Mouse (Mus musculus): ENCODE results near the gene Vat1l. TPM values are rescaled to one million over a fixed set of nuclear protein-coding genes. Genes with fewer than 3 reads are reported as not detected.

Gene Vat1l
- polyA plus RNA-seq, 1 experiment from 2014 or later = 14.8 TPM

DNA sequence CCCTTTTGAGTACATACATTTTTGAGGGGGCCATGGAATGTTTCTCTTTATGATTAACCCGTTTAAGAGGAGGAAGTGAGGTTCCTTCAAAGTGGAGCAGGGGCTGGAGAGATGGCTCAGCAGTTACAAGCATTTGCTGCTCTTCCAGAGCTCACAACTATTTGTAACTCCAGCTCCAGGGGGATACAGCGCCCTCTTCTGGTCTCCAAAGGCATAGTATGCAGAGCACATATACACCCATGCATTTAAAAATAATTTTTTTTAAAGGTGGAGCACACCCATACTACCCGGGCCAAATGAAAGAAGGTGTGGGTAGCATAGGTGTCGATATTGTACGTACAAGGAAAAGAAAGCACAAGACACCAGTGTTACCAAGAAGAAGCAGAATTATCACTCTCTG lies 157.8 kb downstream of the Vat1l start:
- Histone ChIP-seq H3K4me1 (no peaks in the 10 kb centered on the region), H3K27ac (no peak overlapping the region), H3K36me3 (ENCODE audit: poor library complexity, severe bottlenecking) (no peaks in the 10 kb centered on the region), H3K4me3 (no peak overlapping the region), H3K9me3 (replicated peaks) (no peaks in the 10 kb centered on the region), H3K9ac (no peak overlapping the region), H3K27me3 (no peaks in the 10 kb centered on the region), H3K4me2 (no peak overlapping the region)
- WGBS = 68% methylated on average over 5 of the region's 5 CpGs
- ATAC-seq = no peak

DNA sequence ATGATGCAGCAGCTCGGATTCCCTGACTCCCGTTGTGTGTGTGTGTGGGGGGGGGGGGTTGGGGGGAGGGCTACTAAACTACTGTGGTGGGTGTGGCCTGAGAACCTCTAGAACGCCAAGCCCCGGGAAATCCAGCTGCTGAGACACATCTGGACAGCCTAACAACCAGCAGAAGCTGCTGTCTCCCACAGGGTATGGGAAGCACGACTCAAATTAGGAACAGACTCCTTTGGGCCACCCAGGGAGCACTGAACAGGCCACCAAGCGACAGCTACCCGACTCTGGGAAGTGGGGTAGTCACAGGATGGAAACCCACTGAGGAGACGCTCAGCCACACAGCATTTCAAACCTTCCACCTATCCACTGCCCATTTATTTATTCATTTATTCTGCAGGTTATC lies 158.2 kb downstream of the Vat1l start:
- H3K4me1 ChIP-seq = no peaks in the 10 kb centered on the region
- no peak overlapping the region for H3K9ac ChIP-seq
- no peak overlapping the region for H3K27ac ChIP-seq
- no peaks in the 10 kb centered on the region for H3K27me3 ChIP-seq
- no peak for ATAC-seq
- H3K9me3 ChIP-seq (replicated peaks) = no peaks in the 10 kb centered on the region
- H3K36me3 ChIP-seq (ENCODE audit: poor library complexity, severe bottlenecking) = no peaks in the 10 kb centered on the region
- 73% methylated on average over 8 of the region's 8 CpGs for WGBS
- H3K4me3 ChIP-seq = no peak overlapping the region
- H3K4me2 ChIP-seq = no peak overlapping the region

DNA sequence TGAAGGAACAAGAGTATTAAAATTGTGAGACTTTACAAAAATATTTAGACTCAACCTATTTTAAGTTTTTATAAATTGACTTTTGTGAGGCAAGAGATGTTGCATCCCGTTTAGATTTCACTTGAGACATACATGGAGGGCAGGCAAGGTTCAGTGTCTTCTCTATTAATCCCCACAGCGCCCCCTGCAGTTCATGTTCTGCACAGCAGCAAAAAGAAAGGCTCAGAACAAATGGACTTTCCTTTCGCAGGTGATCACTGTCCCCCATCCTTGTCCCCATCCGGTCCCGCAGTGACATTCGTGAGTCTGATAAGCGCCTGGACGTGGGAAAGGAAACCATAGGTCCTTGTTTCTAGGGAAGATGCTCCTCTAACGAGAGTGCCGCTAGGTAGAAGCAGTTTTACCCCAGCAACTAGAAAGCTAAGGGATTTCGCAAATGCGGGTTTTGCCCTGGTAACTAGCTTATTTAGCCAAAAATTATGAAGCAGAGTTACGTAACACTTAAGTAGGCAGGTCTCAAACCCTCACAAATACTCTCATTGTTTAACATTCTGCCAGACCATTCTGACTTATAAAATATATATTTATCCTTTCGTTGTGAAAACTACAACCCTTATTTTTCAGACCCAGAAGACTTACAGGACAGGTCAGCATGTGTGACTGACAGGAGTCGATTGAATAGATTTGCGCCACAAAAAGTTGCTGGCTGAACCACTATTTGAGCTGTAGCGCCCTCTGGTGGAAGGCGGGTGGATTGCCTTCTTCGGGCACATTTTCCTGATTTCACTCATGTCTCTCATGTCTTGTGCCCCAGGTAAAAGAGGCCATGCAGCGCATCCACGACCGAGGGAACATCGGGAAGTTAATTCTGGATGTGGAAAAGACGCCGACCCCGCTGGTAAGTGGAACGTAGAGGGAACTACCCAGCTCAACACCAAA lies 163.9 kb downstream of the Vat1l start:
- Histone ChIP-seq H3K4me2 (peak overlapping the region; percentile 27), H3K36me3 (ENCODE audit: poor library complexity, severe bottlenecking) (peaks cover 6% of the 10 kb centered on the region; the same call in 1 of the 2 replicates), H3K27me3 (no peaks in the 10 kb centered on the region), H3K9ac (no peak overlapping the region), H3K4me3 (no peak overlapping the region), H3K27ac (no peak overlapping the region), H3K4me1 (peaks cover 4% of the 10 kb centered on the region; the same call in 1 of the 2 replicates), H3K9me3 (replicated peaks) (no peaks in the 10 kb centered on the region)
- ATAC-seq = 0 out of 2 replicates have a peak, but pooled peaks have one; percentile 38
- WGBS = 40% methylated on average over 27 of the region's 27 CpGs

DNA sequence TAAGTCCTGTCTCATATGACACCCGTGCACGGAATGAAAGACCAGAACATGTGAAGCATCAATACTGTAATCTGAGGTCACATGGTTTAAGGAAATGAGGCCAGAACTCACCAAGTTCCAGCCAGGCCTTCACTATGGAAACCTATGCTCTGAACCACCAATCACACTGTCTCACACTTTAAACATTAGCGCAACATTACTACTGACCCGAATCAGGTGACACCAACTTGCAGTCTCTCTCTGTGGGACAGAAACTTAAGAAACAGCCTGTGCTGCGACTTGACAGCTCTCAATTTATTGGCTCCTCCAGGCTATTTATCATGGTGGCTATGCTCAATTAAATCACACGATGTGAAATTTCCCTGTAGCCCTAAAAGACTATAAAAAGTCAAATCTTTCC lies 169.0 kb downstream of the Vat1l start:
- Histone ChIP-seq H3K9ac (no peak overlapping the region), H3K36me3 (ENCODE audit: poor library complexity, severe bottlenecking) (peaks cover 6% of the 10 kb centered on the region; the same call in 1 of the 2 replicates), H3K27ac (no peak overlapping the region), H3K4me3 (no peak overlapping the region), H3K4me2 (no peak overlapping the region), H3K9me3 (replicated peaks) (no peaks in the 10 kb centered on the region), H3K4me1 (no peaks in the 10 kb centered on the region), H3K27me3 (no peaks in the 10 kb centered on the region)
- WGBS = 87% methylated on average over 6 of the region's 6 CpGs
- no peak for ATAC-seq

DNA sequence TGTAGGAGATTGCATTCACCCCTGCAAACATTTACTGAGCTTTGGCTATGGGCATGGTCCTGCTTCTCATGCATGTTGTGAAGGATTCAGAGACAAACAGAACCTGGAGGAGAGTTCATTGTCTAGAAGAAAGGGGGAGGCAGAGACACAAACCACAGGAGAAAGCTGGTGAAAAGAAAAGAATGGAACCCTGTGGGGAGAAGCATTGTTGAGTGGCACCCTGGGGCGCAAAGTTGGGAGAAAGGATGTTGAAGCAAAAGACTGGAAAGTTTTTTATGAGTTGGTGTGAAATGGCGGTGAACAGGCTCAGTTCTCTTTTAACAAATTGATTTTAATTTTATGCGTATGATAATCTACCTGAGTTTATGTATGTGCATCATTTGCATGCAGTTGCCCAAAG lies 178.8 kb downstream of the Vat1l start:
- Histone ChIP-seq H3K27ac (no peak overlapping the region), H3K27me3 (no peaks in the 10 kb centered on the region), H3K36me3 (ENCODE audit: poor library complexity, severe bottlenecking) (no peaks in the 10 kb centered on the region), H3K9ac (no peak overlapping the region), H3K4me2 (no peak overlapping the region), H3K9me3 (replicated peaks) (no peaks in the 10 kb centered on the region), H3K4me1 (no peaks in the 10 kb centered on the region), H3K4me3 (no peak overlapping the region)
- no peak for ATAC-seq
- WGBS = 73% methylated on average over 3 of the region's 3 CpGs

DNA sequence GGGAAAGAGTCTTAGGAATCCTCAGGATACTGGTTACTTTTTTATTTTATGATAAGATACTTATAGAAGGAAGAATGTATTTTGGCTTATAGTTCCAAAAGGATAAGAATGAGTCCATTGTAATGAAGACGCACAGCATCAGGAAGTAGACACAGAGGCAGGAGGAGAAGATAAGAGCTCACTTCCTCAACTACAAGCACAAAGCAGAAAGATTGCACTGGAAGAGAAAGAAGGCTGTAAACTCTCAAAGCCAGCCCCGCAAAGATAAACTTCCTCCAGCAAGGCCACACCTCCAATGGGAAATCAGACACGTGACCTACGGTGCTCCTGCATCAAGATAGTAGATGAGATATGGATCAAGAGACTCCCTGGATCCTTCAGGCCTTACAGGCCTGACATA lies 182.1 kb downstream of the Vat1l start:
- H3K27ac ChIP-seq = no peak overlapping the region
- H3K27me3 ChIP-seq = no peaks in the 10 kb centered on the region
- H3K4me3 ChIP-seq = no peak overlapping the region
- H3K36me3 ChIP-seq (ENCODE audit: poor library complexity, severe bottlenecking) = no peaks in the 10 kb centered on the region
- no peak for ATAC-seq
- no peaks in the 10 kb centered on the region for H3K9me3 ChIP-seq (replicated peaks)
- H3K4me1 ChIP-seq = no peaks in the 10 kb centered on the region
- 91% methylated on average over 4 of the region's 4 CpGs for WGBS
- H3K4me2 ChIP-seq = no peak overlapping the region
- H3K9ac ChIP-seq = no peak overlapping the region

DNA sequence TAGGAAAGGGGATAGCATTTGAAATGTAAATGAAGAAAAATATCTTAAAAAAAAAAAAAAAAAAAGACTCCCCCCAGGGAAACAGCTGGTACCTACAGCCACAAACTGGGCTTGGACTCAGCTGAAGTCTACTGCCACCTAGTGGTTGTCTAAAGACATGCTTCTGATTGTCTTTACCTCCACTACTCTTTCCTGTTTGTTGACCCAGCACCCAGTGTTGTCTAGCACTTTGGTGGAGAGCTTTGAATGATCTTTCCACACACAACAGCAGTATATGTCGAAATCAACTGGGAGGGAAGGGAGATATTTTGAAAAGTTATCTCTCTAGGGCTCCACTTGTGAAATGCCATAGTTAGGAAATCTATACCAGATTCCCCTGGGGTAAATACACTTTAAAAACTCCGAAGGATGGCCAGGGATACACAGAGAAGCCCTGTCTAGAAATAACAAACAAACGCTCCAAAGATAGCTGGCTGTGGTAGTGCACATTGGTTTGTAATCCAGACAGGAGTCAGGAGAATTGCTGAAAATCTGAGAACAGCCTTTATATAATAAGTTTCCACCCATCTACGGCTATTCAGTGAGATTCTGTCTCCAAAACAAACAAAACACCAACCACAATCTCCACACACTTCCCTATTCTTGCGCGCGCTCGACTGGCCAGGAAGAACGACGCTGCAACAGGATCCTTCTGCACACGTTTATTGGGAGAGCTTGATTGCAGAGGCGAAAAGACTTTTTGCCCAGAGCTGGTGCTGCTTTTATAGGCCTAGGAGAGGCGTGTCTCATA lies 185.2 kb downstream of the Vat1l start:
- H3K9me3 ChIP-seq (replicated peaks) = no peaks in the 10 kb centered on the region
- no peak for ATAC-seq
- H3K4me1 ChIP-seq = no peaks in the 10 kb centered on the region
- H3K36me3 ChIP-seq (ENCODE audit: poor library complexity, severe bottlenecking) = no peaks in the 10 kb centered on the region
- 90% methylated on average over 12 of the region's 13 CpGs for WGBS
- no peak overlapping the region for H3K9ac ChIP-seq
- no peak overlapping the region for H3K4me2 ChIP-seq
- no peaks in the 10 kb centered on the region for H3K27me3 ChIP-seq
- no peak overlapping the region for H3K27ac ChIP-seq
- no peak overlapping the region for H3K4me3 ChIP-seq

DNA sequence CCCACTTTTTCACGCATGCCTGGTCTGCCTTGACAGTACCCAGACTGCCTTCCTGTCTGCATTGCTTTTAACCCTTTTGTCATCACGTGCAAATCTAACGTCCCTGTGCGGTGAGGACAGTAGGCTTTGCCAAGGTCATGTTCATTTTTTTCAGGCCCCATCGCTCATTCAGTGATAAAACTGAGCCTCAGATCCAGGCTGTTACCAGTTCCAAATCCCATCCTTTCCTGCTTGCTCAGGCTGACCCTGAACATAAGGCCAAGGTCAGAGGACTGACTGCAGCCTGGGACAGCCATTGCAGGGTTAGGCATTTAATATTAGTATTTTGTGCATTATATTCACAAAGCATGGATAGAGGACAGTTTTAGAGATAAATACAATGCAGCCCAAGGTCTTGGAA lies 192.9 kb downstream of the Vat1l start:
- Histone ChIP-seq H3K36me3 (ENCODE audit: poor library complexity, severe bottlenecking) (no peaks in the 10 kb centered on the region), H3K27ac (no peak overlapping the region), H3K4me1 (no peaks in the 10 kb centered on the region; the same call in 1 of the 2 replicates), H3K27me3 (no peaks in the 10 kb centered on the region), H3K9ac (no peak overlapping the region), H3K4me2 (no peak overlapping the region), H3K4me3 (no peak overlapping the region), H3K9me3 (replicated peaks) (no peaks in the 10 kb centered on the region)
- WGBS = 96% methylated on average over 5 of the region's 5 CpGs
- ATAC-seq = no peak

DNA sequence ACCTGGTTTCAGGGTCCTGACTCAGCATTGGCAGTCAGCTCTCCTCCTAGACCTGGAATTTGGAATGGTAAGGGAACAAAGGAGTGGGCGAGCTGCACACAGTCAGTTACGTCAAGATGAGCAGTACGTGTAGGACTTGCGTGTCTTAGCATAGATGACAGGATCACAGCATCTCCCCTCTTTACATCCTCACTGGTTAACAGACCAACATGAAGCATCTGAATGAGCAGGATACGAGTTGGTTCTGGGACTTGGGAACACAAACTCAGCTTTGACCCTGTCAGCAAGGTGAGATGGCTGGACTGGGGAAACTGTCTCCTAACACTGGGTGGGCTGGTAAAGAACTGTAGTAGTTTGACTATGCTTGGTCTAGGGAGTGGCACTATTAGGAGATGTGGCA lies 193.9 kb downstream of the Vat1l start:
- Histone ChIP-seq H3K36me3 (ENCODE audit: poor library complexity, severe bottlenecking) (no peaks in the 10 kb centered on the region), H3K9ac (no peak overlapping the region), H3K4me2 (no peak overlapping the region), H3K4me3 (no peak overlapping the region), H3K27ac (no peak overlapping the region), H3K4me1 (no peaks in the 10 kb centered on the region; the same call in 1 of the 2 replicates), H3K9me3 (replicated peaks) (no peaks in the 10 kb centered on the region), H3K27me3 (no peaks in the 10 kb centered on the region)
- WGBS = 96% methylated on average over 5 of the region's 5 CpGs
- ATAC-seq = no peak

GRCm38 (mm10) chr8:114401679-114402078 lies 196.3 kb downstream of the Vat1l start:
- Histone ChIP-seq H3K4me2 (no peak overlapping the region), H3K27me3 (no peaks in the 10 kb centered on the region), H3K4me1 (no peaks in the 10 kb centered on the region; the same call in 1 of the 2 replicates), H3K4me3 (no peak overlapping the region), H3K27ac (no peak overlapping the region), H3K9ac (no peak overlapping the region), H3K9me3 (replicated peaks) (no peaks in the 10 kb centered on the region), H3K36me3 (ENCODE audit: poor library complexity, severe bottlenecking) (no peaks in the 10 kb centered on the region)
- no peak for ATAC-seq
- 65% methylated on average over 7 of the region's 7 CpGs for WGBS

DNA sequence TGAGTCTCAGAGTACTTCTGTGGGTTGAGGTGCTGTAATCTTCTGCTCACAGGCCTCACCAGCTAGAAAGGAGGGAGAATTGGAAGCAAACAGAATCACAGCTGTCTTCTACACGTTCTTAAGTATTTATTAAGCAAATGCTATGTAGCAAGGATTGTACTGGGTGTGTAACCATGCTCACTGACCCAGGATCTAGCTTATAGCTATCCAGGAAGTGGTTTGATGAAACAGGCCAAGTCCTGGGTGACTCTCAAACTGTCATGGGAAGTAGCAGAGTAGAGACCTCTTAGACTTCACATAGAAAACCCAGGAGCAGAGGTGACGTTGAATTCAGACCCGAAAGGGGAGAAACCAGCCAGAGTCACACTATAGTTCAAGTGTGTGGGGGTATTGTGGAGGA lies 206.0 kb downstream of the Vat1l start:
- Histone ChIP-seq H3K4me3 (no peak overlapping the region), H3K4me1 (no peaks in the 10 kb centered on the region), H3K27ac (no peak overlapping the region), H3K9ac (no peak overlapping the region), H3K27me3 (no peaks in the 10 kb centered on the region), H3K4me2 (no peak overlapping the region), H3K36me3 (ENCODE audit: poor library complexity, severe bottlenecking) (no peaks in the 10 kb centered on the region), H3K9me3 (replicated peaks) (no peaks in the 10 kb centered on the region)
- ATAC-seq = no peak
- 86% methylated on average over 3 of the region's 3 CpGs for WGBS

- Histone ChIP-seq H3K27ac (no peak within 1 kb of the TSS), H3K4me1 (no peaks in the 10 kb centered on the region), H3K4me2 (no peak within 1 kb of the TSS), H3K36me3 (ENCODE audit: poor library complexity, severe bottlenecking) (no peaks in the 10 kb centered on the region), H3K4me3 (no peak within 1 kb of the TSS), H3K9me3 (replicated peaks) (no peaks in the 10 kb centered on the region), H3K27me3 (no peaks in the 10 kb centered on the region), H3K9ac (no peak within 1 kb of the TSS)
- ATAC-seq = no peak
- WGBS = 81% methylated on average over 8 of the region's 8 CpGs
These were observed 212.4 kb downstream of the Vat1l start, which contains the start of gene Clec3a for GRCm38 (mm10) chr8:114417786-114418185. Gene Clec3a (plus strand): TSS chr8:114418086.

All from forebrain, embryonic 13.5 days (tissue).